Mouse (Mus musculus) frontal cortex, postnatal 14 days (tissue): ENCODE data around the gene Bcas3.

ENCODE experiments used
- DNase-seq, 2 experiments: peaks; one replicate each; pipeline ENCODE4 v3.0.0; 2022; ENCODE audit warnings: low spot score in 2 of 2

Bcas3 gene

GRCm38 (mm10) chr11:85751171-85751570, 398.2 kb downstream of the Bcas3 start:
- no peak for DNase-seq

- no peak for DNase-seq
Measured at GRCm38 (mm10) chr11:85754631-85755502, 401.9 kb downstream of the Bcas3 start.

GRCm38 (mm10) chr11:85755503-85756044, 402.6 kb downstream of the Bcas3 start:
- DNase-seq: no peak

GRCm38 (mm10) chr11:85758891-85759290, 405.9 kb downstream of the Bcas3 start:
- DNase-seq: no peak

GRCm38 (mm10) chr11:85759634-85760439, 406.9 kb downstream of the Bcas3 start:
- DNase-seq: no peak

GRCm38 (mm10) chr11:85760486-85761141, 407.6 kb downstream of the Bcas3 start:
- DNase-seq: peak; percentile 23 to 28

GRCm38 (mm10) chr11:85761170-85761569, 408.2 kb downstream of the Bcas3 start:
- DNase-seq: no peak

GRCm38 (mm10) chr11:85763655-85764054, 410.7 kb downstream of the Bcas3 start:
- DNase-seq: no peak

- DNase-seq: no peak
Measured at GRCm38 (mm10) chr11:85766106-85766723, 413.2 kb downstream of the Bcas3 start.

- DNase-seq: no peak
Measured at GRCm38 (mm10) chr11:85766811-85767210, 413.8 kb downstream of the Bcas3 start.

- no peak for DNase-seq
Measured at GRCm38 (mm10) chr11:85769740-85770139, 416.8 kb downstream of the Bcas3 start.

- no peak for DNase-seq
Measured at GRCm38 (mm10) chr11:85773391-85773790, 420.4 kb downstream of the Bcas3 start.

- DNase-seq: no peak
Measured at GRCm38 (mm10) chr11:85774707-85775106, 421.7 kb downstream of the Bcas3 start.

- no peak for DNase-seq
Measured at GRCm38 (mm10) chr11:85775492-85775891, 422.5 kb downstream of the Bcas3 start.

GRCm38 (mm10) chr11:85776861-85777360, 423.9 kb downstream of the Bcas3 start:
- no peak for DNase-seq

- DNase-seq: no peak
Measured at GRCm38 (mm10) chr11:85777950-85778349, 425.0 kb downstream of the Bcas3 start.

- no peak for DNase-seq
Measured at GRCm38 (mm10) chr11:85780303-85780702, 427.3 kb downstream of the Bcas3 start.

GRCm38 (mm10) chr11:85786113-85786718, 433.2 kb downstream of the Bcas3 start:
- no peak for DNase-seq

GRCm38 (mm10) chr11:85789750-85790149, 436.8 kb downstream of the Bcas3 start:
- DNase-seq: no peak

- no peak for DNase-seq
Measured at GRCm38 (mm10) chr11:85790267-85790666, 437.3 kb downstream of the Bcas3 start.

GRCm38 (mm10) chr11:85791212-85791611, 438.2 kb downstream of the Bcas3 start:
- no peak for DNase-seq
